Mouse (Mus musculus): ENCODE results near the gene Sord. TPM values are rescaled to one million over a fixed set of nuclear protein-coding genes. Genes with fewer than 3 reads are reported as not detected.
A peak's percentile ranks its signal among the peaks of the same experiment; 100 is the strongest.

Gene Sord
- polyA plus RNA-seq, 1 experiment: not detected

- Histone ChIP-seq H3K4me3 (ENCODE audit: insufficient read depth, low read depth, low read length) (peak overlapping the region; percentile 64), H3K27ac (ENCODE audit: insufficient read depth, low read depth, low read length) (0 out of 2 replicates have a peak overlapping the region, but pooled peaks have one; percentile 12), H3K4me1 (ENCODE audit: control insufficient read depth, insufficient read depth, low read length) (peaks cover 3% of the 10 kb centered on the region; the same call in 1 of the 2 replicates)
- 2% methylated on average over 26 of the region's 26 CpGs for WGBS
- no peak for TF ChIP-seq CTCF (IDR thresholded peaks at IDR 0.05; ENCODE audit: insufficient read depth, low read depth, low read length)
- TF ChIP-seq POLR2A (IDR thresholded peaks at IDR 0.05; ENCODE audit: insufficient read depth, low read depth, low read length): no peak
These were observed 591 bp upstream of the Sord start for GRCm38 (mm10) chr2:122233759-122234557.

DNA sequence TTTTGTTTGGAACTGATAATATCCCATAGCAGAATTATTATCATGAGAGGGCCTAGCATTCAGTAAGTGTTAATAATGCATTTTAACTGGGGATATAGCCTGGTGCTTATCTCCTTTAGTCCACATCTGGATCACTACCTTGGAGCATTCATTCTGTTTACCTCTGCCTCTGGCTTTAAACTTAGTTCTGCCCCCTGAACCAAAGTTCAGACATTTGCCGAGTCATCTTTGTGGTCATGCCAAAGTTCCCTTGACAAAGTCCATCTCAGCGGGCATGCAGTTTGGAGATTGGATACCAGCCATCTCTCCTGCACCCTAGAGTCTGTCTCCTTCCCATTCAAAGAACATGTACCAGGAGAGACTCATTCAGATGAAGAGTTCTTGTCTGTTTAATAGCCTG is 876 bp downstream of the Sord start:
- H3K27ac ChIP-seq (ENCODE audit: insufficient read depth, low read depth, low read length): no peak overlapping the region
- no peak for TF ChIP-seq CTCF (IDR thresholded peaks at IDR 0.05; ENCODE audit: insufficient read depth, low read depth, low read length)
- TF ChIP-seq POLR2A (IDR thresholded peaks at IDR 0.05; ENCODE audit: insufficient read depth, low read depth, low read length): no peak
- 73% methylated on average over 2 of the region's 2 CpGs for WGBS
- H3K4me1 ChIP-seq (ENCODE audit: control insufficient read depth, insufficient read depth, low read length): peaks cover 3% of the 10 kb centered on the region; the same call in 1 of the 2 replicates
- H3K4me3 ChIP-seq (ENCODE audit: insufficient read depth, low read depth, low read length): no peak overlapping the region

DNA sequence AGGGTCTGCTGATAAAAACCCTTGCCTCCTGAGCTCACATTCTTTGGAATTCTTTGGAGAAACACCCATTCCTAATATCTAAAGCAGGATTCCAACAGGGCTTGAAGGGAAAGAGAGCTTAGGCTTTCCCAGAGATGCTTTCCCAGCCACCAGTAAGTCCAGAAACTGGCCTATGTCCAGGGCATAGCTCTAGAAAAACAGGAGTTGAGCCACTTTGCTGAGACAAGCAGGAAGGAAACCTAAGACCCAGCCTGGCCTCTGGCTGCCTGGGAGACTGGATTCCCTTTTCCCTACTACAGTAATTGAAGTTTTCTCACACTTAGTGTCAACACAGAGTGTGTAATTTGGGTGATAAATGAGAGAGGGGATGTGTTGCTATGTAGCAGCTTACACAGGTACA is 1.8 kb downstream of the Sord start:
- TF ChIP-seq CTCF (IDR thresholded peaks at IDR 0.05; ENCODE audit: insufficient read depth, low read depth, low read length): no peak
- TF ChIP-seq POLR2A (IDR thresholded peaks at IDR 0.05; ENCODE audit: insufficient read depth, low read depth, low read length): no peak

DNA sequence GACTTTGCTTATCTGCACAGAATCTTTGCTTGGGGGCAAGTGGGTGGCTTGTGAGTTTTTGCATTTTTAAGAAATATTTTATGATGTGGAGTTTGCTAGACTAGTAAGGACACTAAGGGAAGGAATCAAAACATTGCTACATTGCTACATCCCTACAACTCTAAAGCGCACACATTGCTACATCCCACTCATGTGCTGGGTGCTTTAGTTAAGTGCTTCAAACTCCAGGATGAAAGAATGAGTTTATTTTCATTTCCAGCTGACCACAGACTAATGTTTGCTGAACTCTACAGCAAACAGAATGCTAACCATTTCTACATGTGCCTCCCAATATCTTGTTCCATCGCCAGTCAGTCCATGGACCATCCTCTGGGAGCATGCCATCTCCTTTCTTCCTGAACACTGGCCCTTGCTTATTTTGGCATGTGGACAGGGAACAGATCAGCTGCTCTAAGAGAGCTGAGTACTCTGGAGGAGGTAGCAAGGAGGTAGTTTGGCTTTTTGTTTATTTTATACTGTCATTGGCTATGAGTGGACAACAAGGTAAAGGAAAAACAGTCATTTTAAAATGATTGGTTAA is 3.4 kb downstream of the Sord start:
- peaks cover 3% of the 10 kb centered on the region; the same call in 1 of the 2 replicates for H3K4me1 ChIP-seq (ENCODE audit: control insufficient read depth, insufficient read depth, low read length)
- H3K27ac ChIP-seq (ENCODE audit: insufficient read depth, low read depth, low read length): no peak overlapping the region
- WGBS: 79% methylated on average over 2 of the region's 2 CpGs

More for the DNA sequence above, 1.8 kb downstream of the Sord start:
- Histone ChIP-seq H3K27ac (ENCODE audit: insufficient read depth, low read depth, low read length) (no peak overlapping the region), H3K4me1 (ENCODE audit: control insufficient read depth, insufficient read depth, low read length) (peaks cover 3% of the 10 kb centered on the region; the same call in 1 of the 2 replicates), H3K4me3 (ENCODE audit: insufficient read depth, low read depth, low read length) (no peak overlapping the region)

DNA sequence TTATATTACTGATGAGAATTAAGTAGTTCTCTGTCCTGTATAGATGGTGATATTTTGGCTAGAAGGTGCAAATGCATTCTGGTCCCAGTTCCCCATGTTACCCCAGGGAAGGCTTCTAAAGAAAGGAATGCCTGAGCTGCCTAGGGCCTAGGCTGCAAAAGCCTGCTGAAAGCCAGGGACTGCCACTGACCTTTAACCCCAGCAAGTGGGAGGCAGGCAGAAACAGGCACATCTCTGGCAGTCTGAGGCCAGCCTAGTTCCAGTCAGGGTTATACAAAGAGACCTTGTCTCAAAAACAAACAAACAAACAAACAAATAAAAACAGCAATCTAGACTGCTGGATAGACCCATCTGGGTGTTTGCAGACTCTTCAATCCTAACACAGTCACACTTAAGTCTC is 6.2 kb downstream of the Sord start:
- Histone ChIP-seq H3K4me3 (ENCODE audit: insufficient read depth, low read depth, low read length) (no peak overlapping the region), H3K4me1 (ENCODE audit: control insufficient read depth, insufficient read depth, low read length) (no peaks in the 10 kb centered on the region), H3K27ac (ENCODE audit: insufficient read depth, low read depth, low read length) (no peak overlapping the region)
- TF ChIP-seq POLR2A (IDR thresholded peaks at IDR 0.05; ENCODE audit: insufficient read depth, low read depth, low read length): no peak
- TF ChIP-seq CTCF (IDR thresholded peaks at IDR 0.05; ENCODE audit: insufficient read depth, low read depth, low read length): no peak

More for the DNA sequence above, 3.4 kb downstream of the Sord start:
- no peak for TF ChIP-seq POLR2A (IDR thresholded peaks at IDR 0.05; ENCODE audit: insufficient read depth, low read depth, low read length)
- TF ChIP-seq CTCF (IDR thresholded peaks at IDR 0.05; ENCODE audit: insufficient read depth, low read depth, low read length): no peak
- H3K4me3 ChIP-seq (ENCODE audit: insufficient read depth, low read depth, low read length): no peak overlapping the region

GRCm38 (mm10) chr2:122241226-122241625 is 6.7 kb downstream of the Sord start:
- H3K4me3 ChIP-seq (ENCODE audit: insufficient read depth, low read depth, low read length): no peak overlapping the region
- no peak overlapping the region for H3K27ac ChIP-seq (ENCODE audit: insufficient read depth, low read depth, low read length)
- WGBS: 95% methylated on average over 4 of the region's 4 CpGs
- TF ChIP-seq POLR2A (IDR thresholded peaks at IDR 0.05; ENCODE audit: insufficient read depth, low read depth, low read length) (no peak), CTCF (IDR thresholded peaks at IDR 0.05; ENCODE audit: insufficient read depth, low read depth, low read length) (no peak)
- no peaks in the 10 kb centered on the region for H3K4me1 ChIP-seq (ENCODE audit: control insufficient read depth, insufficient read depth, low read length)

DNA sequence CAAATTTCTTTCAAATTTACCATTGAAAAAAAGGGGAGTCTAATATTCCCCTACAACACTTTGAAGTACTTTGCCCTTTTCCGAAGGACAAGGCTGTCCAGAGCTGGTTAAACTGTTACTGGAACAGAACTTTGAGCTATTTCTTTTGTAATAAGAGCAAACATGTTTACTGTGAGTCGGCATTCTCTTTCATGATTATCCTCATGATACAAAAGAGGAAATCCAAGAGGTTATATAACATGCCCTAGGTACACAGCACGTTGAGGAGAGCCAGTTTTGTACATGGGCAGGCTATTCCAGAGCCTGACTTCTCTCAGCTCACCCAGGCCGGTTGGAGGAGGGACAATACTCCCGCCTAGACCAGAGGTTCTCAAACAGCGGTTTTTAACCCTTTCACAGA is 7.4 kb downstream of the Sord start:
- H3K4me1 ChIP-seq (ENCODE audit: control insufficient read depth, insufficient read depth, low read length): no peaks in the 10 kb centered on the region
- no peak for TF ChIP-seq CTCF (IDR thresholded peaks at IDR 0.05; ENCODE audit: insufficient read depth, low read depth, low read length)
- TF ChIP-seq POLR2A (IDR thresholded peaks at IDR 0.05; ENCODE audit: insufficient read depth, low read depth, low read length): no peak
- H3K27ac ChIP-seq (ENCODE audit: insufficient read depth, low read depth, low read length): no peak overlapping the region
- 63% methylated on average over 6 of the region's 6 CpGs for WGBS
- no peak overlapping the region for H3K4me3 ChIP-seq (ENCODE audit: insufficient read depth, low read depth, low read length)

DNA sequence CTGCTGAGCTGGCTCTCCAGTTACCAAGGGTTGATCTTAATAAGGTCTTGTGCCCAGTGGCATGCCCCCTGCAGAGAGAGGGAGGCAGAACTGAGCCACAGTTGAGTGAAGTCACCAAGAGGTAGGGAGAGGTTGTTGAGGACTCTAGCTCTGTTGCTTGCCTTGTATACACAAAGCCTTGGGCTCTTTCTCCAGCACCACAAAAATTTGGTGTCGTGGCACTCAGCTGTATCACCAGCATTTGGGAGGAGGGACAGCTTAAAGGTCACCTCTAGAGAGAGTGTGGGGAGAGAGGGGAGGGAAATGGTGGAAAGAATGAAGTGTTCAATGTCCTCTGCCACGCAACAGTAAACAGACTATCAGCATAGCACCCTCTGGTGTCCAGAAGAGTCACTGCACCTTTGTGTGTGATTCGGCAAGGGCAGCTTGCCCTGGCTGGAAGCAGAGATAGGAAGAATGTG is 9.2 kb downstream of the Sord start:
- WGBS: 6% methylated on average over 3 of the region's 3 CpGs
- Histone ChIP-seq H3K27ac (ENCODE audit: insufficient read depth, low read depth, low read length) (no peak overlapping the region), H3K4me1 (ENCODE audit: control insufficient read depth, insufficient read depth, low read length) (no peaks in the 10 kb centered on the region), H3K4me3 (ENCODE audit: insufficient read depth, low read depth, low read length) (no peak overlapping the region)
- TF ChIP-seq CTCF (IDR thresholded peaks at IDR 0.05; ENCODE audit: insufficient read depth, low read depth, low read length): peak; percentile 48; the same call in 1 of the 2 replicates
- TF ChIP-seq POLR2A (IDR thresholded peaks at IDR 0.05; ENCODE audit: insufficient read depth, low read depth, low read length): no peak

DNA sequence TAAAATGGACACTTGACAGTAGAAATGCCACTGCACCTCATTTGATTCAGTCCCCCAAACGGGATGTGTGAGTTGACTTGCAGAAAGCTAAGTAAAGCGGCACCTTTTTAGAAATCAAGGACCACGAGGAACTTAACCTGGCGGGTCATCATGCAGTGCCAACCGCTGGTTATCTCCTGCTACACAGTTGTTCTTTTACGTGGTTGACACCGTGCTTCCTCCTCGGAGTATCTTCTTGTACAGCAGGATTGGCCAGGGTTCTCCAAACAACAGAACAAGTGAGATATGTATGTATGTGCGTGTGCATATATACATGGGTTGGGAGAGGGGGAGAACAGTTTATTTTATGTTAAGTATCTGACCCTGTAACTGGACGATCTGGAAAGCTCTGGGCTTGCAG is 13.2 kb downstream of the Sord start:
- WGBS: 91% methylated on average over 10 of the region's 10 CpGs
- Histone ChIP-seq H3K4me3 (ENCODE audit: insufficient read depth, low read depth, low read length) (no peak overlapping the region), H3K27ac (ENCODE audit: insufficient read depth, low read depth, low read length) (no peak overlapping the region), H3K4me1 (ENCODE audit: control insufficient read depth, insufficient read depth, low read length) (no peaks in the 10 kb centered on the region)
- TF ChIP-seq POLR2A (IDR thresholded peaks at IDR 0.05; ENCODE audit: insufficient read depth, low read depth, low read length) (no peak), CTCF (IDR thresholded peaks at IDR 0.05; ENCODE audit: insufficient read depth, low read depth, low read length) (no peak)
